In genomic region chr7:3409729-3410520, GRCm38 (mm10) we compare ENCODE assay signal across 1 mouse cellular context.
TF ChIP-seq lines count a peak whose summit lies in the region.

No protein-coding gene starts in this region.

TF ChIP-seq in MEL, 35 proteins besides CTCF, POLR2A, EP300 and RAD21 (continued from another document):
- peak; percentile 66 for TF ChIP-seq ETS1 (IDR thresholded peaks at IDR 0.05; ENCODE audit: low read depth, low read length)
- TF ChIP-seq CHD1 (IDR thresholded peaks at IDR 0.05; ENCODE audit: low read depth, low read length), result peak; percentile 26; the same call in 1 of the 2 replicates
- TF ChIP-seq GABPA (IDR thresholded peaks at IDR 0.05; ENCODE audit: low read depth, low read length), result no peak
- TF ChIP-seq HCFC1 (IDR thresholded peaks at IDR 0.05; ENCODE audit: low read depth, low read length), result no peak
- no peak for TF ChIP-seq MEF2A (IDR thresholded peaks at IDR 0.05; ENCODE audit: extremely low read depth, insufficient replicate concordance, low read depth, low read length, poor library complexity, severe bottlenecking)
- no peak for TF ChIP-seq POLR2AphosphoS2 (IDR thresholded peaks at IDR 0.05; ENCODE audit: low read length)
TF ChIP-seq in MEL: peak in this region for 8.
